Mouse (Mus musculus) cortical plate, adult 2 months (tissue): ENCODE results near the gene Creb3l1.

Experiments
- CTCF ChIP-seq: fragments of 200-500 bp; IDR thresholded peaks from 2 replicates; pipeline ENCODE4 v1.5.1; 2011; ENCODE audit warnings: mild to moderate bottlenecking, control low read depth, low read length; ENCODE audit not compliant: insufficient read depth; ENCODE audit errors: extremely low read depth
- POLR2A ChIP-seq: fragments of 200-500 bp; IDR thresholded peaks from 2 replicates; pipeline ENCODE4 v1.6.1; 2011; ENCODE audit warnings: mild to moderate bottlenecking, low read length, control low read depth; ENCODE audit not compliant: insufficient read depth; ENCODE audit errors: extremely low read depth

DNA sequence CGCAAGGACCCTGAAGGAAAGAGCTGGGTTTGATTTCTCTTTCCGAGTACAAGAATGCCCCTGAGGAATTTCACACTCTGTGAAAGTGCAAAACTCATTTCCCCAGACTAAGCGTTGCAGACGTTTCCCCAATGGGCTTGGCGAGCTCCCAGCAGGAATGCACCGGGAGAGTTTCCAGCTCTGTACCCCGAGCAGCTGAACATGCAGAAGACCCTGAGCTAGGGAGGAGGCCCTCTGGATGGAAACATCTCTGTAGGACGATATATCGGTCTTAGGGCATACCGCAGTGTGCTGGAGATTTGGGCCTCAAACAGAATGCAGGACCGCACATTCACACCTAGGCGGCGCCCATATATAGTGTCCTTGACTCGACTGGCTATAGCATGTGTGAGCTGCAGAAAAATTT lies 31.5 kb upstream of the Creb3l1 start:
- TF ChIP-seq CTCF: peak; percentile 51
- TF ChIP-seq POLR2A: no peak
